ENCODE assay signal across 21 mouse cellular contexts in genomic region chr14:61678107-61678506, GRCm38 (mm10).
DNase-seq lines count a peak whose midpoint lies in the region; ATAC-seq and TF ChIP-seq lines count a peak whose summit lies in the region.
"Had no signal": no experiment of that assay in that cellular context is flagged by ENCODE, and none has a peak within 500 bp of the region (broad histone marks: within the 10 kb centered on the region; RNA-seq: fewer than 3 reads in every experiment).

No protein-coding gene starts in this region.

- H3K4me1 ChIP-seq in MEL (ENCODE audit: control insufficient read depth in 1 of 2, insufficient read depth in 2 of 2, low read length in 2 of 2): peaks cover 2 to 9% of the 10 kb centered on the region in 2 experiments; a peak in 3 of 4 replicates
- peaks cover 13% of the 10 kb centered on the region for H3K4me1 ChIP-seq in midbrain, embryonic 15.5 days

- no peak for TF ChIP-seq POLR2A in MEL (IDR thresholded peaks at IDR 0.05; ENCODE audit: control insufficient read depth in 1 of 2, insufficient read depth in 1 of 2, low read depth in 1 of 2, low read length in 2 of 2, poor library complexity in 1 of 2)

- TF ChIP-seq CTCF in MEL (IDR thresholded peaks at IDR 0.05 in 2 of 3, conservative IDR thresholded peaks at IDR 0.05 in 1 of 3; ENCODE audit: control insufficient read depth in 1 of 3, insufficient read depth in 1 of 3, low read depth in 2 of 3, low read length in 3 of 3, poor library complexity in 1 of 3, severe bottlenecking in 1 of 3): no peak

- H3K27me3 ChIP-seq in MEL (ENCODE audit: control insufficient read depth in 1 of 2, insufficient read depth in 2 of 2, low read length in 2 of 2): no peaks in the 10 kb centered on the region
- no peaks in the 10 kb centered on the region for H3K27me3 ChIP-seq in splenic B cell, adult 2 months (ENCODE audit: control insufficient read depth, insufficient read depth, low read length, poor library complexity, severe bottlenecking)
- 0 out of 2 replicates have a peak, but pooled peaks cover 5% of the 10 kb centered on the region for H3K27me3 ChIP-seq in midbrain, embryonic 15.5 days (replicated peaks)
- H3K27me3 ChIP-seq: CH12.LX, Patski had no signal

- peak; percentile 61 for DNase-seq in heart, adult 11 months
- DNase-seq in heart, adult 18-20 months: no peak
- DNase-seq in MEL (ENCODE audit: low read depth, low spot score): no peak
- DNase-seq in splenic B cell, adult 2 months (ENCODE audit: low read depth, low spot score): peak; percentile 48
- DNase-seq in gastrocnemius, postnatal 36 days: no peak
- DNase-seq: adrenal gland, adult 2 months; adrenal gland, adult 8-10 months; adrenal gland, postnatal 10 days; adrenal gland, postnatal 14 days; adrenal gland, postnatal 25 days; adrenal gland, postnatal 36 days; B cell, adult 2 months; cerebellum, adult 11 months; cerebellum, adult 11-12 months; cerebellum, adult 18-20 months had no signal

- H3K9ac ChIP-seq in MEL (ENCODE audit: control insufficient read depth, low read depth, low read length, poor library complexity, severe bottlenecking): no peak overlapping the region
- H3K9ac ChIP-seq in midbrain, embryonic 15.5 days: no peak overlapping the region

- H3K9me3 ChIP-seq in MEL (replicated peaks; ENCODE audit: insufficient read depth, low read length): no peaks in the 10 kb centered on the region
- no peaks in the 10 kb centered on the region for H3K9me3 ChIP-seq in midbrain, embryonic 15.5 days
- H3K9me3 ChIP-seq: G1E had no signal

- H3K4me3 ChIP-seq in MEL (ENCODE audit: control insufficient read depth in 1 of 2, insufficient read depth in 1 of 2, low read depth in 2 of 2, low read length in 2 of 2): no peak overlapping the region
- H3K4me3 ChIP-seq in midbrain, embryonic 15.5 days: no peak overlapping the region

- H3K36me3 ChIP-seq in MEL (ENCODE audit: control insufficient read depth in 1 of 2, insufficient read depth in 2 of 2, low read length in 2 of 2): peaks cover 0 to 20% of the 10 kb centered on the region in 2 experiments; a peak in 2 of 4 replicates
- peaks cover 3% of the 10 kb centered on the region; the same call in 1 of the 2 replicates for H3K36me3 ChIP-seq in splenic B cell, adult 2 months (ENCODE audit: control insufficient read depth, insufficient read depth, low read length, poor library complexity, severe bottlenecking)
- no peaks in the 10 kb centered on the region for H3K36me3 ChIP-seq in midbrain, embryonic 15.5 days (replicated peaks)

- peaks cover 39% of the 10 kb centered on the region for H3K79me2 ChIP-seq in MEL (ENCODE audit: control insufficient read depth, insufficient read depth, low read length, poor library complexity)

- no peak overlapping the region for H3K27ac ChIP-seq in MEL (ENCODE audit: control insufficient read depth, low read depth, low read length)
- H3K27ac ChIP-seq in midbrain, embryonic 15.5 days: no peak overlapping the region

- WGBS in midbrain, embryonic 15.5 days: 100% methylated on average over 1 of the region's 1 CpGs

- ATAC-seq in midbrain, embryonic 15.5 days (replicated peaks): no peak
- ATAC-seq: activated CD4-positive, CD25-positive, alpha-beta regulatory T cell, adult 4 months; CD4-positive, CD25-positive, alpha-beta regulatory T cell, adult 4 months; Patski had no signal

- intact Hi-C loops in gastrocnemius, postnatal 36 days (cut with DNase I): no loop called here

- TF ChIP-seq RAD21 in MEL (IDR thresholded peaks at IDR 0.05; ENCODE audit: low read depth, low read length): no peak

- H3K4me2 ChIP-seq in midbrain, embryonic 15.5 days: no peak overlapping the region

- TF ChIP-seq EP300 in MEL (IDR thresholded peaks at IDR 0.05; ENCODE audit: low read depth in 1 of 2, low read length in 2 of 2): no peak

TF ChIP-seq in MEL, 35 proteins besides CTCF, POLR2A, EP300 and RAD21:
- TF ChIP-seq MYC (IDR thresholded peaks at IDR 0.05; ENCODE audit: low read depth, low read length) (no peak), ETS1 (IDR thresholded peaks at IDR 0.05; ENCODE audit: low read depth, low read length) (peak; percentile 73)

Comparison
In these comparisons a context has a peak if more than half of its experiments do, and no peak if none do; other contexts are left out.
1. DNase-seq: peak in heart, adult 11 months (single experiment) and splenic B cell, adult 2 months (single experiment); none in heart, adult 18-20 months (0 of 2), MEL (single experiment) and gastrocnemius, postnatal 36 days (0 of 2).